Mouse (Mus musculus) gastrocnemius, adult 8-10 months (tissue): ENCODE results near the gene Irf2bp2. TPM values are rescaled to one million over a fixed set of nuclear protein-coding genes. Genes with fewer than 3 reads are reported as not detected.
A peak's percentile ranks its signal among the peaks of the same experiment; 100 is the strongest.
"Not testable (repeated sequence)": the region's sequence is repeated elsewhere in the genome, so short reads cannot be mapped to it uniquely, and the experiment has no call there.

Experiments
- DNase-seq, 2 experiments: peaks; one replicate each; pipeline ENCODE4 v3.0.0; 2022; ENCODE audit warnings: low spot score in 2 of 2
- total RNA-seq, 4 experiments: library from RNA; stranded (reverse); gene quantifications; 2 replicates each; pipeline ENCODE4 v1.2.4; 2022

The Irf2bp2 gene
- total RNA-seq, 4 experiments from 2014 or later = 22.2 to 31.2 (median 23.5) TPM

- peak; percentile 49 to 65 for DNase-seq
Measured at GRCm38 (mm10) chr8:126603241-126603947, 9.6 kb upstream of the Irf2bp2 start.

GRCm38 (mm10) chr8:126602641-126603040 is 8.9 kb upstream of the Irf2bp2 start:
- no peak for DNase-seq

GRCm38 (mm10) chr8:126601325-126601724 is 7.5 kb upstream of the Irf2bp2 start:
- DNase-seq = no peak

GRCm38 (mm10) chr8:126600816-126601243 is 7.0 kb upstream of the Irf2bp2 start:
- DNase-seq = no peak

GRCm38 (mm10) chr8:126600388-126600787 is 6.6 kb upstream of the Irf2bp2 start:
- not testable (repeated sequence) for DNase-seq

- no peak for DNase-seq
Measured at GRCm38 (mm10) chr8:126599297-126599696, 5.5 kb upstream of the Irf2bp2 start.

- no peak for DNase-seq
Measured at GRCm38 (mm10) chr8:126598218-126598617, 4.4 kb upstream of the Irf2bp2 start.

GRCm38 (mm10) chr8:126596721-126597120 is 2.9 kb upstream of the Irf2bp2 start:
- no peak for DNase-seq

- peak; percentile 66 to 76 for DNase-seq
Measured at GRCm38 (mm10) chr8:126596097-126596634, 2.4 kb upstream of the Irf2bp2 start.

- peak; percentile 88 to 93 for DNase-seq
Measured at GRCm38 (mm10) chr8:126595204-126596061, 1.6 kb upstream of the Irf2bp2 start.

- DNase-seq = peak; percentile 98 to 99
Measured at GRCm38 (mm10) chr8:126594481-126595000, 755 bp upstream of the Irf2bp2 start.

- DNase-seq = no peak
Measured at GRCm38 (mm10) chr8:126592771-126593571, 815 bp downstream of the Irf2bp2 start.

GRCm38 (mm10) chr8:126592381-126592770 is 1.4 kb downstream of the Irf2bp2 start:
- DNase-seq = peak in 1 of 2 experiments; percentile 51

- peak; percentile 56 to 65 for DNase-seq
Measured at GRCm38 (mm10) chr8:126591821-126592268, 1.9 kb downstream of the Irf2bp2 start.

GRCm38 (mm10) chr8:126591141-126591820 is 2.5 kb downstream of the Irf2bp2 start:
- DNase-seq = peak; percentile 41 to 55

- no peak for DNase-seq
Measured at GRCm38 (mm10) chr8:126590599-126590998, 3.2 kb downstream of the Irf2bp2 start.

- DNase-seq = peak; percentile 51 to 63
Measured at GRCm38 (mm10) chr8:126590024-126590529, 3.7 kb downstream of the Irf2bp2 start.

- no peak for DNase-seq
Measured at GRCm38 (mm10) chr8:126589507-126590023, 4.2 kb downstream of the Irf2bp2 start.

GRCm38 (mm10) chr8:126588636-126589506 is 4.9 kb downstream of the Irf2bp2 start:
- DNase-seq = no peak
